Mouse (Mus musculus): ENCODE measurements around the gene Zswim1. TPM values are rescaled to one million over a fixed set of nuclear protein-coding genes. Genes with fewer than 3 reads are reported as not detected.
"Not testable (repeated sequence)": the region's sequence is repeated elsewhere in the genome, so short reads cannot be mapped to it uniquely, and the experiment has no call there.

Zswim1 gene
- total RNA-seq, 2 experiments from 2014 or later = 18.5 to 18.7 TPM

DNA sequence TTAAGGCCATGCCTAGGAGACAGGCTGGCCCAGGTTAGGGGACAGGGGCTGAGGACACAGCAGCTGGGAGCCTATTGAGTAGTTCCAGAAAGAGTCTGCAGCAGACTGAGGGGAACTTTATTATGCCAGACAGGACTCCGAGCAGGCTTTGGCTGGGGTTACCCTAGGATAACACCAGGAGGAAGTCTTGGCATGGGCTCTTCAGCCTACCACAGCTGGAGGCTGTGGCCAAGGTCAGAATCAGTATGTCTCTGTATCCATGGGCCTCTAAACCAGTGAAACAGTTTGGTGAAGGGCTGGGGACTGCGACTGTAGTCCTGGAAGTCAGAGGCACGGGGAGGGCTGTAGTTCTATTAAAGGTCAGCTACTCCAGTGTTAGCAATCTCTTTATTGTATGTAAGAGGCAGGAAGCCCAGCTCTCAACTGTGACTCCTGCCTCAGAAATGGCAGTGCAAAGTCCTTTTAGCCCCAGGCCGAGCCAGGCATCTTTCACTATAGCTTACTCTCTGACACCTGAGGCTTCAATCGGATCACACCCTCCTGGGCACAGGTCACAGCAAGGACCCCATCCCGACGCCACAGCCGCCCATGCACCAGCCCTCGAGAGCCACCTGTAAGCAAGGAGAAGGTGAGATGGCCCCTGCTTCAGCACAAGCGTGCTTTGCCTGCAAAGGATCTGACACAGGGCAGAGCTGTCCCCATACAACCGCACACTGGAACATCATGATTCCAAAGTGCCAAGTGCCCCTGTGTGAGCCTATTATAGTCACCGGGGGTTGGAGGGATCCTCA lies 29.9 kb upstream of the Zswim1 start:
- no peak for DNase-seq (ENCODE audit: low spot score in 2 of 2)

DNA sequence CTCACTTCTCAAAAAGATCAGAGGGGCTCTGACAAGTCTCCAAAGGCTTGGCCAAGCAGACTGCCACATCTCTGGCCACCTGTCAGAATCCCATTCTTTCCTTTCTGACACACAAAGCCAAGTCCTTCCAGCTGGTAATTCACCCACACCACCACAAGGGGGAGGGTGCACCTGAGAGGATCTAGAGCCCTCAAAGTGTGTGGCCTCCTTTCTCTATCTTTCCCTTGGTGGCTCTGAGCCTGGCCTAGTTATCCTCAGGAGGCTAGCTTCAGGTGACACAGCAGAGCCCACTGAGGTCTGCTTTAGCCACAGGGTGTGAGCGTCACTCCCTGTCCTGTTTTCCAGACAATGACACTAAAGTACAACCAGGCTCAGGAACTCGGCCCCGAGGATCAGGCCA lies 29.2 kb upstream of the Zswim1 start:
- peak; percentile 44 to 64 for DNase-seq (ENCODE audit: low spot score in 2 of 2)

DNA sequence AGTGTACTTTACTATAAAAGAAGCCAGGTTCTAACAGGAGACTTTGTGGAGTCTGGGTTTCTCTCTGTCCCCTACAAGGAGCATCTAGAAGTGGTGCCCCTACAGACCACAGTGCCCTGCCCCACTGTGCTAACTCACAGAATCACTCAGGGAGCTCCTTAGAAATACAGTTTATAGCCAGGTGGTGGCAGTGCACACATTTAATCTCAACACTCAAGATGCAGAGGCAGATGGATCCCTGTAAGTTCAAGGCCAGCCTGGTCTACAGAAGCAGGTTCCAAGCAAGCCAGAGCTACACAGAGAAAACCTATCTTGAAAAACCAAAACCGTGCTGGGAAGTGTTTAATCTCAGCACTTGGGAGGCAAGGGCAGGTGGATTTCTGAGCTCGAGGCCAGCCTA lies 28.7 kb upstream of the Zswim1 start:
- DNase-seq (ENCODE audit: low spot score in 2 of 2) = no peak

DNA sequence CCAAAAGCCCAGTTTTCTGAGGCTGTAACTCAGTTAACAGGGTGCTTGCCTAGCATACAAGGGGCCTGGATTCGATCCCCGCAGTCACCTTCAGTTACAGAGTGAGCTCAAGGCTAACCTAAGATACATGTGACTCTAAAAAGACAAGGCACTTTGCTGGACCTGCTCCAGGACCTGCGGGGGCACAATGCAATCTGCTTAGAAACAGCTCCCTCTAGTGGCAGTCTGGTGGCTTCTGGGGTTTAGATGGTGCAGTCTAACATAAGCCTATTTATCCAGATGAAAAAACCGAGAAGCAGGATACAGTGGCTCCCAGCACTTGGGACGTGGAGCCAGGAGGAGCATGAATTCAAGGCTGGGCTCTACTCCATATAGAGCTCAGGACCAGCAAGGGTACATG lies 28.2 kb upstream of the Zswim1 start:
- peak; percentile 80 to 88 for DNase-seq (ENCODE audit: low spot score in 2 of 2)

DNA sequence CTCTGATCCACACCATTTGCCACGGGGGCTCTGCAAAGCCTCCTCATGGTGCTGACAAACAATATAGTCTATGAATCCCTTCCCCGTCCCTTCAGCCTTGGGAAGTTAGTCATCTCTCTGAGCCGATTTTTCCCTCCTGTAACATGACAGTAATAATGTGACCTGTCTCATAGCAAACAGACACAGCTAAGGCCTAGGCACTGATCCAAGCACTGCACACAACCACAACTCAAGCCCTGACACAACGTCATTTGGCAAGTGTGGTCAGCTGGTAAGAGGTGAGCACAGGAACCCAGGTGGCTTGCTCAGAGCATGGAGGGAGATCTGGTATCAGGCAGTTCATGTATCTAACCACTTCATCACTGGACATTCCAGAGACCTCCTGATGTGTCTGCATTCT lies 26.6 kb upstream of the Zswim1 start:
- DNase-seq (ENCODE audit: low spot score in 2 of 2) = no peak

DNA sequence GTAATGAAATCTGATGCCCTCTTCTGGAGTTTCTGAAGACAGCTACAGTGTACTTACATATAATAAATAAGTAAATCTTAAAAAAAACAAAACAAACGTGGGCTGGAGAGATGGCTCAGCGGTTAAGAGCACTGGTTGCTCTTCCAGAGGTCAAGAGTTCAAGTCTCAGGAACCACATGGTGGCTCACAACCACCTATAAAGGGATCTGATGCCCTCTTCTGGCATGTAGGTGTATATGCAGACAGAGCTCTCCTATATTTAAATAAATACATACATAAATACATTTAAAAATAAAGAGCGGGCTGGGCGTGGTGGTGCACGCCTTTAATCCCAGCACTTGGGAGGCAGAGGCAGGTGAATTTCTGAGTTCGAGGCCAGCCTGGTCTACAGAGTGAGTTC lies 23.9 kb upstream of the Zswim1 start:
- DNase-seq (ENCODE audit: low spot score in 2 of 2) = not testable (repeated sequence)

DNA sequence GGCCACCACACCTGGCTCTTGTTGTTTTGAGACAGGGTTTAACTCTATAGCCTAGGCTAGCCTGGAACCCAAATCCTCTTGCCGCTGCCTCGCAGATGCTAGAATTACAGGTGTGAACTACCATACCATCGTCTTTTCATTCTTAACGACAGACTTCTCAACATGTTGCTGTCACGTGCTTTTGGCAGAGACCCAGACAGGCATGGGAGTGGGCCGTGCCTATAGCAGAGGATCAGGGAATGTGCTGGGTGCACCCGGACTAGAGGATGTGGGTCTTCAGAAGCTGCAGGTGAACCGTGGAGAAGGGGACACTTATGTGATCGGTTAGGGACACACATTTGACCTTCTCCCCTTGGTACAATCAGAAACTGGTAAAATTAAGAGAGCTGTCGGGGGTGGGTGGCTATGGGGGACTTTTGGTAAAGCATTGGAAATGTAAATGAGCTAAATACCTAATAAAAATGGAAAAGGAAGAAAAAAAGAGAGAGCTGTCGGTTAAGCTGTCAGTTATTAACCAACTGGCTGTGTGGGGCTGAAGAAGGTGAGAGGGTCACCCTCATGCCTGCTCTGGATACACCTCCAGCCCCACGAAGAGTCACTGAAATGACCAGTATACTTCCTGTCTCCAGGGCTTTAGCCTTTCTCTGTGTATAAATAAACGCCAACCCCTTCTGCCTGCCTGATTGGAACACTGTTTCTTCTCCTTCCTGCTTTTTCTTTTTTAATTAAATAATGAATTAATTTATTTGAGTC lies 22.1 kb upstream of the Zswim1 start:
- no peak for DNase-seq (ENCODE audit: low spot score in 2 of 2)

DNA sequence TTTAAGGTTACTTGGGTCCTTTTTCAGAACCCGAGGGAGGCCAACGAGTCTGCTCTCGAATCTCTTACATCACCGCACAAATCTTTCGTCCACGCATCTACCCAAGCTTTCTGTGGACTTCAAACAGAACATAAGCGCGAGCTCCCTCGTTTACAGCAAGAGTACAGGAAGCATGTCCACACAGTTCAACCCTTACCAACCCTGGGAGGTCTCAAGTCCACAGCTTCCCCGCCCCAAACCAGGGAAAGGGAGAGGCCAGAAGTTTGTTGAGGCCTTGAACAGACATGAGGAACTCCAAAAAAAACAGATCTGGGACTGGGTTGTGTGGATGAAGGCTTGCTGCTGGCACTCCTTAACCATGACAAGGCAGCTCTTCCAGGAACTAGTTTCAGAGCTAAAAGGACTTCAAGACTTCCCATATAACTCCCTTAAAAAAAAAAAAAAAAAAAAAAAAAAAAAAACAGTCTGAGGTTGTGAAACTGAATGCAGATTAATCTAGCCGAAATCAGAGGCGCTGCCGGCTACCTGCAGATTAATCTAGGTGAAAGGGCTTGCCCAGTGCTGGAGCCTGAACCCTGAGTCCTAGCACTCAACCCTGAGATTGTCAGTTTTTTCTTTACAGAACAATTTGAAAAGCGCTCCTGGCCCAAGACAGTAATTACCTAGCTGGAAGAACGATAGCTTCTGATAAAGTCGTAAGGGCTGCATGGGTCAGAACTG lies 19.1 kb upstream of the Zswim1 start:
- no peak for DNase-seq (ENCODE audit: low spot score in 2 of 2)

DNA sequence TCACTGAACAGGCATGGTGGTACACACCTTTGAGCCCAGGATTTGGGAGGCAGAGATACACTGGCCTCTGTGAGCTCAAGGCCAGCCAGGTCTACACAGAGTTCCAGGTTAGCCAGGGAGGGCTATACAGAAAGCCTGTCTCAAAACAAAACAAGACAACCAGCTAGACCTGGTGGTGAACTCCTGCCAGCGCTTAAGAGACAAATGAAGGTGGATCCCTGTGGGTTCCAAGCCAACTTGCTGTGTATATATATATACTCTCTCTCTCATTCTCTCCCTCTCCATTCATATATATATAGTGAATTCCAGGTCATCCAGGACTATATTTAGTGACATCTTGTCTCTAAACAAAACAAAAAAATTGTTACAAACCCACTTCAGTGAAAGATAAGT lies 18.6 kb upstream of the Zswim1 start:
- no peak for DNase-seq (ENCODE audit: low spot score in 2 of 2)

DNA sequence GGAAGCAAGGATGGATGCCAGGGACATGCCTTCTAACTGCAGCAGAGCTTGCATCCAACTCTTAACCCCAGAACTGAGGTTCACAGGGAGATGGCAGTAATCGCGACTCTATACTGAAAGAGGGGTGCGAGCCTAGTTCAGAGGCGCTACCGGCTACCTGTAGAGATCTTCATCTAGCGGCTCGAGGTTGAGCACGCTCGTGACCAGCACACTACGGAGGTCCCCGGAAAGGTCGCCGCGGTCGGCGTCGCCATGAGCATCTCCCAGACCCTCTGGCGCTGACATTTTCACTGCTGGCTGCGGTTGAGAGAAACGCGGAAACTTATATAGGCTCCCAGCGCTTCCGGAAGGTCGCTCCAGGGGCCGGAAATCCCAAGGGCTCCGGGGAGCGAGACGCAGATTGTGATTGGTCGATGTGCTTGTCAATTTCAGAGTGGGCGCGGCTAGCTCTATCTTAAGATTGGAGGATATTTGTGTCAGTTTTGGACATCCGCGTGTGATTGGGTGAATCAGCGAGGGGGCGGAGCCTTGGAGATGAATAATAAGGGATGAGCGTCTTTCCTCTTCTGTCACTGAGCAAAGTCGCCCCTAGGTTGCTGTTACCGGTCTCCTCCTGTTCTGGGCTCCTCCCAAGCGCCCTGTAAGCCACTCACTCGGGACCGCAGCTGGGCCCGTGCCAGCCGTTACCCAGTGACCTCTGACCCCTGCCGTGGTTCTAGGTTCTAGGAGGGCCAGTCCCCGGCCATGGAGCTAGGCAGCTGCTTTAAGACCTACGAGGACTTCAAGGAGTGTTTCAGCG lies 17.8 kb upstream of the Zswim1 start, which contains the start of the genes Acot8 and Zswim3:
Gene Acot8 (minus strand): TSS at position 350 of the 799 bp plus-strand sequence.
Gene Zswim3 (plus strand): TSS at position 566 of the 799 bp plus-strand sequence.
- DNase-seq (ENCODE audit: low spot score in 2 of 2) = peak; percentile 100

DNA sequence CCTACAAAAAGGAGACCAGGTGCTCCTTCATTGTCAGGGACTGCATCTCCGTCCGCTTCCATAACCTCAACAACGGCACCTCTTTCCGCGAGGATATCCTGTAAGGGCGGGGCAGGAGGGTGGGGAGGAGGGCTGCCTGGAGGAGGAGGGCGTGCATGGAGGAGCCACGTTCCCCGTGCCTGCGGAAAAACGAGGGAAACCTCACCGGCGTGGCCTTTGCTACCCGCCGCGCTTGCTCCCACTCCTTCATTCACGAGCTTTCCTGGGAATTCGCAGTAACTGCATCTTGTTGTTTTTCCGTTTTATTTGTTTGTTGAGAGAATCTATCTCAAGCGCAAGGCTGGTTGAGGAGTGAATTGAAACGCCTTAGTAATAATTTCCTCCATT lies 17.2 kb upstream of the Zswim1 start:
- DNase-seq (ENCODE audit: low spot score in 2 of 2) = no peak

DNA sequence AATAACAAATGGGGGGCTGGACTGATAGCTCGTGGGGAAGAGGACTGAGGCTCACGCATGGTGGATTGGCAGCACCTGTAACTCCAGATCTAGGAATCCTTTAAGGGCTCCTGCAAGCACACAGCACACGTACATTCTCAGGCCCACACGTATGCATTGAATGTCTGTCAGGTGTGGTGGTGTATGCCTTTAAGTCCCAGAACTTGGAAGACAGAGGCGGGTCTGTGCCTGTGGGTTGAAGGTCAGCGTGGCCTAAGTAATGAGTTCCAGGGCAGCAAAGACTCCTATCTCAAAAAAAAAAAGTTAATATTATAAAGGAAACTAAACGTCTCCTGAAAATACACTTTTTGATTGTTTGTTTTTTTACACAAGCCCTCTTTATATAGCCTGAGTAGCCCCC lies 15.9 kb upstream of the Zswim1 start:
- DNase-seq (ENCODE audit: low spot score in 2 of 2) = no peak

DNA sequence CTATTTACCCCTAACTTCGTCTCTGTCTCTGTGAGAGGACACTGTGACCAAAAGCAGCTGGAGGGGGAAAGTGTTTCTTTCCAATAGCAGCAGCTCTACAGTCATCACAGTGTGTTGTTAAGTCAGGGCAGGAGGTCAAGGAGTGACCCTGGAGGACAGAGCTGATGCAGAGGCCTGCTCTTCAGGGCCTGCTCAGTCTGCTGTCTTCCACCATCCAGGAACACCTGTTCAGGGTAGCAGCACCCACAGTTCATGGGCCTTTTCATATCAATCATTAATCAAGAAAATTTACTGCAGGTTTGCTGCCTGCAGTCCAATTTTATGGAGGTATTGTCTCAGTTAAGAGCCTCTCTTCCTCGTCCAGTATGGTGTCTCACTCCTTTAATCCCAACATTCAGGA lies 8.9 kb upstream of the Zswim1 start:
- DNase-seq (ENCODE audit: low spot score in 2 of 2) = no peak

DNA sequence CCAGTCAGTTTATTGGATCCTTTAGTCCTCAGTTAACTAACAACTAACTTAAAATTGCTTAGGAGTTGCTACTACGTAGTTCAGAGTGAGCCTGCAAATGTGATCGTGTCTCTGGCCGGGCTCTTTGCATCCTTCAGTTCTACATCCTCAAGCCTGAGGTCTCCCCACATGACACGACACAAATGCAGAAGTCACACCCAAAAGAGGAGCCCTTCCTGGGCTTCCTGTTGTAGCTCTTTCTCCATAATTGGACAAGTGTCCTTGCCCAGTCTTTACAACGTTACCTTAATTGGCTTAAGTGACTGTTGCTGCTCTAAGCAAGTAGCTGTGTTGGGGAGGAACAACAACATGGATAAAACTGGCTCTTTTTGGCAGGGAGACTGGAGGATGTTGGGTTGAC lies 7.1 kb upstream of the Zswim1 start:
- DNase-seq (ENCODE audit: low spot score in 2 of 2) = no peak

DNA sequence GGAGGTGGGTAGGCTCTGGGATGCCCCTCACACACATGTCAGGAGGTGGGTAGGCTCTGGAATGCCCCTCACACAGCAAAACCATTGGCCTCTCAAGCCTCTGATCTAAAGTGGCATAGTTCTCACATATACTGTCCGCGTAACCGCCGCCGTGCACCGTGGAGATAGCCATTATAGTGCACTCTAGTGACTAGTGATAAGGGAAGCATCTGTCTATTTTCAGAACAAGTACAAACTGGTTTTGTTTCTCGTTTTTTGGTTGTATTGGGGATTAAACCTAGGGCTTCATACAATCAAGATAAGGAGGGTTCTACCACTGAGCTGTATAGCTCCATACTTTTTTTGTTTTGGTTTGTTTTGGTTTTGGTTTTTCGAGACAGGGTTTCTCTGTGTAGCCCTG lies 6.7 kb upstream of the Zswim1 start:
- no peak for DNase-seq (ENCODE audit: low spot score in 2 of 2)

DNA sequence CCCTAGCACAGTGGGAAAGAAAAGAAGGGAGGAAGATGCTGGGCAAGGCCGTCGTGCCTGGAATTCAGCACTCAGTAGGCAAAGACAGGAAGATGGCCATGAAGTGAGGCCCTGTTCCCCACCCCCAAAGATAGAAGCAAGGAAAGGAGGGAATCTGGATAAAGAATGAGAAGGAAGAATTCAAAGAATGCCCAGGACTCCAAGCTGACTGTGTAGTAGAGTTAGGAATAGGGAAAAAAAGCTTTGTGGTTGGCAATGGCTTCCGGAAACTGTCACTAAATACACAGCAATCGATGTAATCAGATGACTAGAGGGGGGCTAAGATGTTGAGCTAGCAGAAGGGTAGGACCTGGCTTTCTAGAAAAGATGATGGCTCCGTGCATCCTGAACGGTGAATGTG lies 5.3 kb upstream of the Zswim1 start:
- no peak for DNase-seq (ENCODE audit: low spot score in 2 of 2)

DNA sequence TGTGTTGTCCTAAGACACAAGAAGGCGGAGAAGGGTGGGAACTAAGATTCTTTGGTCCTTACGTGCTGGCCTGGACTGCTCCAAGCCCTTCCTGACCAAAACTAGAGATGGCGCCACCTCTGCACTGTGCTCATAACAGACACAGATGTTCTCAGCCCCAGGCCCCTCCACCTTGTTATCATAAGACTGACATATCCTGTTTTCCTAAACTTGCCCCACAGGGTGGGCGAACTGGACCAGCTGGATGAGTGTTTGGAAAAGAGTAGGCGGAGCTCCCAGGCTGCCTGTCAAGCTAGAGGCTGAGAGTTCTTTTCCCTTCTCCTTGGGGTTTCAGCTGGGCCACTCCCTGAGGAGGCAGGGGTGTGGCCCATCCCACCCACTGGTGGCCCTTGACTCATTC lies 4.8 kb upstream of the Zswim1 start:
- no peak for DNase-seq (ENCODE audit: low spot score in 2 of 2)

DNA sequence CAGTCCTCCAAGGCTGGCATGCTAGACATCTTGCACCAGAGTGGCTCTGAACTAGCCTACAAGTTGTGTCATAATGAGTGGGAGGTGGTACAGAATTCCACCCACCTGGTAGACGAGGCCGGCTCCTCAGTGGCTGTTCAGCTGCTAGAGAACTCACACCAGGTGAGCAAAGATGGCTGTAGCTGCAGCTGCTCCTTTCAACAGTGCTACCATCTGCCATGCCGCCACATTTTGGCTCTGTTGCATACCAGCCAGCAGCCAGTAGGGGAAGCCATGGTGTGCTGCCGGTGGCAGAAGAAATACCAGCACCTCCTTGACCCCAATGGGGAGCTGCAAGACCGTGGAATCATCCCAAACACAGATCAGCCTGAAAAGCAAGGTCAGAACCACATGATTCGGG lies 1.4 kb upstream of the Zswim1 start:
- DNase-seq (ENCODE audit: low spot score in 2 of 2) = no peak

DNA sequence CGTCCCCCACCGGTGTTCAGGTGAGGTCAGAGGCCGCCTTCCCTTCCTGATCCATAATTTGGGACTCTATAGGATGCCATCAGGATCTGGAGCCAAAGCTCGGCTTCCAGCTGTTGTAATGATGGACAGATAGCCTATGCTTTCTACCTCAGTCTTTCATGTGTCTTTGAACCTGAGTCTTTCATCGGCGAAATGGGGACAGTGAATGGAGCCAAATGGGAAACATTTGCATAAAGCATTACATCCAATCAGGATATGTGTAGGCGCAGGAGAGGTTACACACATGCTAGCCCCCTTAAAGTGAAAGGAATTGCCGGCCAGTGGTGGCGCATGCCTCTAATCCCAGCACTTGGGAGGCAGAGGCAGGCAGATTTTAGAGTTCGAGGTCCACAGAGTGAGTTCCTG lies 697 bp downstream of the Zswim1 start:
- peak in 1 of 2 experiments; percentile 27 for DNase-seq (ENCODE audit: low spot score in 2 of 2)

DNA sequence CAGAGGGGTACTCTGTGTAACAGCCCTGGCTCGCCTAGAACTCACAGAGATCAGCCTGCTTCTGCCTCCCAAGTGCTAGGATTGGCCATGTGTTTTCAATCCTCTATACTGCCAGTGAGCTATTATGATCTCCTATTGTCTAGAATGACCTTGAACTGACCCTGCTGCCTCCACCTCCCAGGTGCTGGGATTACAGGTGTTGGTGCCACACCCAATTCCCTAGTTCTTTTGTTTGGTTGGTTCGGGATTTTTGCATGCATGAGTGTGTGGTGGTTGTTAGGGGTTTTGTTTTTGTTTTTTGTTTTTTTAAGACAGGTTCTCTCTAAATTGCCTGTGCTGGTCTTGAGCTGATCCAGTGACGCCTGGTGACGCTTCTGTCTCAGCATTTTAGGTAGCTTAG lies 1.5 kb downstream of the Zswim1 start:
- DNase-seq (ENCODE audit: low spot score in 2 of 2) = no peak

DNA sequence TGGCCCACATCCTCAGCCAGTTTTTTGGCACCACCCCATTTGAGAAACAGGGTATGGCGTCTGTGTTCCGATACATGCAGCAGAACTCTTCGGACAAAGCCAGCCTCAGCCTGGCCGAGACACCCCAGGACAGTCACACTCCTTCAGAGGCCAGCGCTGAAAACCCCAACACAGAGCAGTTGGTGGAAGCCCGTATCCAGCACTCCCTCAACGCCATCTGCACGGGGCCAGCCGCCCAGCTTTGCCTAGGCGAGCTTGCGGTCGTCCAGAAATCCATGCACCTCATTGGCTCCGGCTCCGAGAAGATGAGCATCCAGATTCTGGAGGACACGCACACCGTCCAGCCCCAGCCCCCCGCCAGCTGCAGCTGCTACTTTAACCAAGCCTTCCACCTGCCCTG lies 3.0 kb downstream of the Zswim1 start:
- DNase-seq (ENCODE audit: low spot score in 2 of 2) = no peak
